Mouse (Mus musculus): ENCODE data around the gene Matk. TPM values are rescaled to one million over a fixed set of nuclear protein-coding genes. Genes with fewer than 3 reads are reported as not detected.
"Not testable (repeated sequence)": the region's sequence is repeated elsewhere in the genome, so short reads cannot be mapped to it uniquely, and the experiment has no call there.

The Matk gene
- total and polyA plus RNA-seq, 3 experiments, result 0.23 to 1.0 TPM; not detected in 1

DNA sequence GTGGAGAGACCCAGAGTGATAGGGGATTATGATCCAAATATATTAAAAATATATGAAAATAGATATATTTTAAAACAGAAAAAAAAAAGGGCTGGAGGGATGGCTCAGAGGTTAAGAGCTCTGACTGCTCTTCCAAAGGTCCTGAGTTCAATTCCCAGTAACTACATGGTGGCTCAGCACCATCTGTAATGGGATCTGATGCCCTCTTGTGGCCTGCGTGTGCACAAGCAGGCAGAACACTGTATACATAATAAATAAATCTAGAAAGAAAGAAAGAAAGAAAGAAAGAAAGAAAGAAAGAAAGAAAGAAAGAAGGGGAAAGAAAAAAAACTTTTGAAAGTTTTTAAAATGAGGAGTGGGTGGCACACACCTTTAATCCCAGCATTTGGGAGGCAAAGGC, 35.5 kb upstream of the Matk start:
- H3K4me1 ChIP-seq (ENCODE audit: control insufficient read depth in 1 of 2, insufficient read depth in 2 of 2, low read length in 2 of 2), result peaks cover 4 to 13% of the 10 kb centered on the region in 2 experiments
- H3K79me2 ChIP-seq (ENCODE audit: control insufficient read depth, insufficient read depth, low read length, poor library complexity); H3K9me3 ChIP-seq (replicated peaks; ENCODE audit: insufficient read depth, low read length); H3K27me3 ChIP-seq (ENCODE audit: control insufficient read depth in 1 of 2, insufficient read depth in 2 of 2, low read length in 2 of 2); H3K4me3 ChIP-seq (ENCODE audit: control insufficient read depth in 1 of 2, insufficient read depth in 1 of 2, low read depth in 2 of 2, low read length in 2 of 2); H3K36me3 ChIP-seq (ENCODE audit: control insufficient read depth in 1 of 2, insufficient read depth in 2 of 2, low read length in 2 of 2); H3K9ac ChIP-seq (ENCODE audit: control insufficient read depth, low read depth, low read length, poor library complexity, severe bottlenecking); H3K27ac ChIP-seq (ENCODE audit: control insufficient read depth, low read depth, low read length): not testable (repeated sequence)
- TF ChIP-seq TBP (IDR thresholded peaks at IDR 0.05; ENCODE audit: low read depth, low read length) (0 out of 2 replicates have a peak, but pooled peaks have one; percentile 24), RAD21 (IDR thresholded peaks at IDR 0.05; ENCODE audit: low read depth, low read length) (peak; percentile 35), SMC3 (IDR thresholded peaks at IDR 0.05; ENCODE audit: low read depth, low read length) (peak; percentile 60), CTCF (IDR thresholded peaks at IDR 0.05 in 2 of 3, conservative IDR thresholded peaks at IDR 0.05 in 1 of 3; ENCODE audit: control insufficient read depth in 1 of 3, insufficient read depth in 1 of 3, low read depth in 2 of 3, low read length in 3 of 3, poor library complexity in 1 of 3, severe bottlenecking in 1 of 3) (peak; percentile 44 to 69 (median 60)), ZC3H11A (IDR thresholded peaks at IDR 0.05; ENCODE audit: low read depth, low read length) (peak; percentile 24; the same call in 1 of the 2 replicates)
- peak; percentile 62 for DNase-seq (ENCODE audit: low read depth, low spot score)

DNA sequence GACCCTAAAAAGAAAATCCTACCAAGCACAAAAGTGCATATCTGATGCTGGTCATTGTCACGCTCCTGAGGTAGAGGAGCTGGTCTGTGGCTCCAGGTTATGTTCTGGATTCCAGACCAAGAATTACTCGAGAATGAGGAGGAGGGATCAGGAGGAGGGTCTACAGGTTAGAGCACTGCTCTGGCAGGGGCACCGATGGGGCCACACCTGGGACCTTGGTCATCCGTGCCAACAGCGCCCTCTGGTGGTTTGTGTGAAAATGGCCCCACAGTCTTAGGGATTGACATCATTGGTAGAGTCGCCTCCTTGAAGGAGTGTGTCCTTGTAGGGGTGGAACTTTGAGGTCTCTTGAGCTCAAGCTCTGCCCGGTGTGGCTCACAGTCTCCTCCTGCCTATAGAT, 34.8 kb upstream of the Matk start:
- TF ChIP-seq HCFC1 (IDR thresholded peaks at IDR 0.05; ENCODE audit: low read depth, low read length) (no peak), SMC3 (IDR thresholded peaks at IDR 0.05; ENCODE audit: low read depth, low read length) (peak; percentile 64), EP300 (IDR thresholded peaks at IDR 0.05; ENCODE audit: low read depth in 1 of 2, low read length in 2 of 2) (no peak), RAD21 (IDR thresholded peaks at IDR 0.05; ENCODE audit: low read depth, low read length) (peak; percentile 55), CTCF (IDR thresholded peaks at IDR 0.05 in 2 of 3, conservative IDR thresholded peaks at IDR 0.05 in 1 of 3; ENCODE audit: control insufficient read depth in 1 of 3, insufficient read depth in 1 of 3, low read depth in 2 of 3, low read length in 3 of 3, poor library complexity in 1 of 3, severe bottlenecking in 1 of 3) (peak; percentile 86 to 96 (median 92))
- Histone ChIP-seq H3K9ac (ENCODE audit: control insufficient read depth, low read depth, low read length, poor library complexity, severe bottlenecking) (no peak overlapping the region), H3K79me2 (ENCODE audit: control insufficient read depth, insufficient read depth, low read length, poor library complexity) (no peaks in the 10 kb centered on the region), H3K27me3 (ENCODE audit: control insufficient read depth in 1 of 2, insufficient read depth in 2 of 2, low read length in 2 of 2) (no peaks in the 10 kb centered on the region), H3K4me1 (ENCODE audit: control insufficient read depth in 1 of 2, insufficient read depth in 2 of 2, low read length in 2 of 2) (peaks cover 4 to 13% of the 10 kb centered on the region in 2 experiments), H3K36me3 (ENCODE audit: control insufficient read depth in 1 of 2, insufficient read depth in 2 of 2, low read length in 2 of 2) (peaks cover 0 to 2% of the 10 kb centered on the region in 2 experiments; a peak in 1 of 4 replicates), H3K9me3 (replicated peaks; ENCODE audit: insufficient read depth, low read length) (no peaks in the 10 kb centered on the region), H3K4me3 (ENCODE audit: control insufficient read depth in 1 of 2, insufficient read depth in 1 of 2, low read depth in 2 of 2, low read length in 2 of 2) (no peak overlapping the region), H3K27ac (ENCODE audit: control insufficient read depth, low read depth, low read length) (no peak overlapping the region)
- DNase-seq (ENCODE audit: low read depth, low spot score), result peak; percentile 78

DNA sequence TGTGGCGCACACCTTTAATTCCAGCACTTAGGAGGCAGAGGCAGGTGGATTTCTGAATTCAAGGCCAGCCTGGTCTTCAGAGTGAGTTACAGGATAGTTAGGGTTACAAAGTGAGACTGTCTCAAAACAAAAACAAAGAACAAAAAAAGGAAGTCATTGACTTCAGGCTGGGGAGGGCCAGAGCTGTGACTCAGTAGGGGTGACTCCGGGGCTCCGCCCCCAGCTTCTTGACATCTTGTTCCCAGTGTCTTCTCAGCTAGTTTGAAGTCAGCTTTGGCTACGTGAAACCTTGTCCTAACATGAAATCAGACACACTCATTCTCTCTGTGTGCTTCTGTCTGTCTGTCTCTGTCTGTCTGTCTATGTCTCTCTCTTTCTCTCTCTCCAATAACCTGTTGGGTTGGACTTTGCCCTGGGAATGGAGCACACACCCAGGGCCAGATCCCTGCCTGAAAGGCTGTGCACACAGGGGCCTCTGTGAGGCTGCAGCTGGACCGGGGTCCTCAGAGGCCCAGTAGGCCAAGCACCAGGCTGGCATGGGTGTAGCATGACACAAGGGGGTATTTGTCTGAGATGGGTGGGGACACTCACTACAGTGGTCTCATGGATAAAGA, 31.2 kb upstream of the Matk start:
- Histone ChIP-seq H3K9ac (ENCODE audit: control insufficient read depth, low read depth, low read length, poor library complexity, severe bottlenecking) (no peak overlapping the region), H3K9me3 (replicated peaks; ENCODE audit: insufficient read depth, low read length) (no peaks in the 10 kb centered on the region), H3K27ac (ENCODE audit: control insufficient read depth, low read depth, low read length) (no peak overlapping the region), H3K79me2 (ENCODE audit: control insufficient read depth, insufficient read depth, low read length, poor library complexity) (no peaks in the 10 kb centered on the region), H3K4me3 (ENCODE audit: control insufficient read depth in 1 of 2, insufficient read depth in 1 of 2, low read depth in 2 of 2, low read length in 2 of 2) (no peak overlapping the region), H3K36me3 (ENCODE audit: control insufficient read depth in 1 of 2, insufficient read depth in 2 of 2, low read length in 2 of 2) (peaks cover 0 to 2% of the 10 kb centered on the region in 2 experiments; a peak in 1 of 4 replicates), H3K4me1 (ENCODE audit: control insufficient read depth in 1 of 2, insufficient read depth in 2 of 2, low read length in 2 of 2) (peaks cover 4 to 9% of the 10 kb centered on the region in 2 experiments), H3K27me3 (ENCODE audit: control insufficient read depth in 1 of 2, insufficient read depth in 2 of 2, low read length in 2 of 2) (peaks cover 0 to 6% of the 10 kb centered on the region in 2 experiments; a peak in 1 of 4 replicates)
- TF ChIP-seq NELFE (IDR thresholded peaks at IDR 0.05; ENCODE audit: low read depth, low read length), result no peak
- TF ChIP-seq MAZ (IDR thresholded peaks at IDR 0.05; ENCODE audit: low read depth, low read length), result peak; percentile 67; the same call in 1 of the 2 replicates
- TF ChIP-seq MXI1 (IDR thresholded peaks at IDR 0.05; ENCODE audit: low read depth, low read length), result no peak
- TF ChIP-seq ETS1 (IDR thresholded peaks at IDR 0.05; ENCODE audit: low read depth, low read length), result 0 out of 2 replicates have a peak, but pooled peaks have one; percentile 25
- TF ChIP-seq SIN3A (IDR thresholded peaks at IDR 0.05; ENCODE audit: low read length), result peak; percentile 46; the same call in 1 of the 2 replicates
- peak; percentile 85 for DNase-seq (ENCODE audit: low read depth, low spot score)

DNA sequence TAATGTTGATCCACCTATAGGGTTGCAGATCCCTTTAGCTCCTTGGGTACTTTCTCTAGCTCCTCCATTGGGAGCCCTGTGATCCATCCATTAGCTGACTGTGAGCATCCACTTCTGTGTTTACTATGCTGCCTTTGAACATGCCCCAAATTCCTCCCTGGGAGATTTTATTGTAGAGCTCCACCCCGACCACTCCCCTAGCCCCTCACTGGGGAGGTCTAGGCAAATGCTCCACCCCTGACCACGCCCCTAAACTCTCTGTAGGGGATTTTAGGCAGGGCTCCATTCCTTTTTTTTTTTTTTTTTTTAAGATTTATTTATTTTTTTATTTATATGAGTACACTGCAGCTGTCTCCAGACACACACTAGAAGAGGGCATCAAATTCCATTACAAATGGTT, 29.0 kb upstream of the Matk start:
- peaks cover 2 to 17% of the 10 kb centered on the region in 2 experiments for H3K27me3 ChIP-seq (ENCODE audit: control insufficient read depth in 1 of 2, insufficient read depth in 2 of 2, low read length in 2 of 2)
- not testable (repeated sequence) for H3K27ac ChIP-seq (ENCODE audit: control insufficient read depth, low read depth, low read length); H3K4me3 ChIP-seq (ENCODE audit: control insufficient read depth in 1 of 2, insufficient read depth in 1 of 2, low read depth in 2 of 2, low read length in 2 of 2); H3K9me3 ChIP-seq (replicated peaks; ENCODE audit: insufficient read depth, low read length); H3K4me1 ChIP-seq (ENCODE audit: control insufficient read depth in 1 of 2, insufficient read depth in 2 of 2, low read length in 2 of 2); H3K9ac ChIP-seq (ENCODE audit: control insufficient read depth, low read depth, low read length, poor library complexity, severe bottlenecking); H3K79me2 ChIP-seq (ENCODE audit: control insufficient read depth, insufficient read depth, low read length, poor library complexity); H3K36me3 ChIP-seq (ENCODE audit: control insufficient read depth in 1 of 2, insufficient read depth in 2 of 2, low read length in 2 of 2); DNase-seq (ENCODE audit: low read depth, low spot score)
